25 mouse cellular contexts compared by ENCODE assay signal in genomic region chr11:55919066-55919465, GRCm38 (mm10).
A peak's percentile ranks its signal among the peaks of the same experiment; 100 is the strongest.
DNase-seq lines count a peak whose midpoint lies in the region; ATAC-seq and TF ChIP-seq lines count a peak whose summit lies in the region.
"Had no signal": no experiment of that assay in that cellular context is flagged by ENCODE, and none has a peak within 500 bp of the region (broad histone marks: within the 10 kb centered on the region; RNA-seq: fewer than 3 reads in every experiment).

No protein-coding gene starts in this region.

- H3K9ac ChIP-seq in hindbrain, postnatal 0 days (replicated peaks; ENCODE audit: low read length): no peak overlapping the region
- no peak overlapping the region for H3K9ac ChIP-seq in hindbrain, embryonic 11.5 days (ENCODE audit: low read depth, low read length)
- H3K9ac ChIP-seq in midbrain, embryonic 14.5 days (replicated peaks; ENCODE audit: low read length): no peak overlapping the region
- no peak overlapping the region for H3K9ac ChIP-seq in midbrain, embryonic 13.5 days (replicated peaks)
- H3K9ac ChIP-seq in stomach, postnatal 0 days (ENCODE audit: low read length): no peak overlapping the region
- H3K9ac ChIP-seq: embryonic facial prominence, embryonic 12.5 days; hindbrain, embryonic 12.5 days; limb, embryonic 12.5 days; liver, embryonic 15.5 days; lung, embryonic 15.5 days; midbrain, embryonic 12.5 days had no signal

- DNase-seq in cerebellum, postnatal 36 days: peak; percentile 4 to 5
- DNase-seq in cerebellum, adult 9-11 months: no peak
- peak; percentile 69 for DNase-seq in hindbrain, postnatal 0 days (ENCODE audit: low spot score)
- DNase-seq in hindbrain, embryonic 11.5 days (ENCODE audit: low spot score): no peak
- DNase-seq in midbrain, embryonic 14.5 days: peak; percentile 66
- DNase-seq in NIH3T3 (ENCODE audit: low read depth): peak; percentile 39
- no peak for DNase-seq in stomach, postnatal 0 days (ENCODE audit: low spot score)
- DNase-seq: adrenal gland, adult 2 months; adrenal gland, postnatal 36 days; B cell, adult 2 months; embryo, embryonic 11 days; gastrocnemius, postnatal 10 days; kidney, adult 11 months; layer of hippocampus, adult 9-11 months; lung, postnatal 36 days; right cerebral cortex, adult 18-20 months had no signal

- H3K4me1 ChIP-seq in hindbrain, postnatal 0 days (ENCODE audit: insufficient read depth, low read length): 0 out of 2 replicates have a peak, but pooled peaks cover 5% of the 10 kb centered on the region
- no peaks in the 10 kb centered on the region for H3K4me1 ChIP-seq in hindbrain, embryonic 11.5 days (replicated peaks; ENCODE audit: control insufficient read depth, insufficient read depth, low read length)
- H3K4me1 ChIP-seq in midbrain, embryonic 14.5 days (ENCODE audit: control insufficient read depth, insufficient read depth, low read length): peaks cover 5% of the 10 kb centered on the region; the same call in 1 of the 2 replicates
- no peaks in the 10 kb centered on the region for H3K4me1 ChIP-seq in midbrain, embryonic 13.5 days (replicated peaks)
- H3K4me1 ChIP-seq in stomach, postnatal 0 days (replicated peaks; ENCODE audit: control insufficient read depth, insufficient read depth): no peaks in the 10 kb centered on the region
- H3K4me1 ChIP-seq: embryonic facial prominence, embryonic 12.5 days; hindbrain, embryonic 12.5 days; limb, embryonic 12.5 days; liver, embryonic 15.5 days; lung, embryonic 15.5 days; midbrain, embryonic 12.5 days had no signal

- H3K36me3 ChIP-seq in hindbrain, postnatal 0 days (ENCODE audit: insufficient read depth, low read length): no peaks in the 10 kb centered on the region
- no peaks in the 10 kb centered on the region for H3K36me3 ChIP-seq in hindbrain, embryonic 11.5 days (ENCODE audit: control insufficient read depth, insufficient read depth, low read length)
- H3K36me3 ChIP-seq in midbrain, embryonic 14.5 days (ENCODE audit: control insufficient read depth, insufficient read depth, low read length): no peaks in the 10 kb centered on the region
- no peaks in the 10 kb centered on the region for H3K36me3 ChIP-seq in midbrain, embryonic 13.5 days
- no peaks in the 10 kb centered on the region for H3K36me3 ChIP-seq in stomach, postnatal 0 days (ENCODE audit: control insufficient read depth, insufficient read depth, low read length)
- H3K36me3 ChIP-seq: embryonic facial prominence, embryonic 12.5 days; hindbrain, embryonic 12.5 days; limb, embryonic 12.5 days; liver, embryonic 15.5 days; lung, embryonic 15.5 days; midbrain, embryonic 12.5 days had no signal

- H3K9me3 ChIP-seq in hindbrain, postnatal 0 days (ENCODE audit: low read length): no peaks in the 10 kb centered on the region
- no peaks in the 10 kb centered on the region for H3K9me3 ChIP-seq in hindbrain, embryonic 11.5 days (ENCODE audit: control insufficient read depth, low read length)
- H3K9me3 ChIP-seq in midbrain, embryonic 14.5 days (ENCODE audit: control insufficient read depth, low read length): no peaks in the 10 kb centered on the region
- H3K9me3 ChIP-seq in midbrain, embryonic 13.5 days: no peaks in the 10 kb centered on the region
- H3K9me3 ChIP-seq in stomach, postnatal 0 days (ENCODE audit: control insufficient read depth, low read length): no peaks in the 10 kb centered on the region
- H3K9me3 ChIP-seq: embryonic facial prominence, embryonic 12.5 days; hindbrain, embryonic 12.5 days; limb, embryonic 12.5 days; liver, embryonic 15.5 days; lung, embryonic 15.5 days; midbrain, embryonic 12.5 days had no signal

- TF ChIP-seq CTCF in hindbrain, postnatal 0 days (IDR thresholded peaks at IDR 0.05; ENCODE audit: low read depth): no peak
- no peak for TF ChIP-seq CTCF in stomach, postnatal 0 days (IDR thresholded peaks at IDR 0.05; ENCODE audit: low read depth)

- no peak overlapping the region for H3K27ac ChIP-seq in hindbrain, postnatal 0 days
- no peak overlapping the region for H3K27ac ChIP-seq in hindbrain, embryonic 11.5 days (ENCODE audit: low read depth, low read length)
- no peak overlapping the region for H3K27ac ChIP-seq in midbrain, embryonic 14.5 days (replicated peaks; ENCODE audit: low read depth, low read length)
- H3K27ac ChIP-seq in midbrain, embryonic 13.5 days: no peak overlapping the region
- H3K27ac ChIP-seq in stomach, postnatal 0 days (replicated peaks): no peak overlapping the region
- H3K27ac ChIP-seq: embryonic facial prominence, embryonic 12.5 days; hindbrain, embryonic 12.5 days; limb, embryonic 12.5 days; liver, embryonic 15.5 days; lung, embryonic 15.5 days; midbrain, embryonic 12.5 days had no signal

- no peak for ATAC-seq in hindbrain, postnatal 0 days
- ATAC-seq in hindbrain, embryonic 11.5 days (ENCODE audit: low FRiP score): no peak
- ATAC-seq in midbrain, embryonic 14.5 days (ENCODE audit: low FRiP score, low TSS enrichment): no peak
- ATAC-seq in midbrain, embryonic 13.5 days: no peak
- no peak for ATAC-seq in stomach, postnatal 0 days (ENCODE audit: low FRiP score, low TSS enrichment)
- ATAC-seq: activated CD4-positive, CD25-positive, alpha-beta regulatory T cell, adult 4 months; inflammation-experienced regulatory T-cells, adult 6 months had no signal

- TF ChIP-seq EP300 in stomach, postnatal 0 days (optimal IDR thresholded peaks at IDR 0.05): no peak

- 27% methylated on average over 3 of the region's 3 CpGs for WGBS in hindbrain, postnatal 0 days
- WGBS in hindbrain, embryonic 11.5 days: 88% methylated on average over 3 of the region's 3 CpGs
- WGBS in midbrain, embryonic 14.5 days: 40% methylated on average over 3 of the region's 3 CpGs
- WGBS in midbrain, embryonic 13.5 days: 49% methylated on average over 3 of the region's 3 CpGs
- 73% methylated on average over 3 of the region's 3 CpGs for WGBS in stomach, postnatal 0 days

- no peak overlapping the region for H3K4me2 ChIP-seq in hindbrain, postnatal 0 days (ENCODE audit: low read depth, low read length)
- H3K4me2 ChIP-seq in hindbrain, embryonic 11.5 days (replicated peaks; ENCODE audit: low read depth, low read length): no peak overlapping the region
- no peak overlapping the region for H3K4me2 ChIP-seq in midbrain, embryonic 14.5 days (ENCODE audit: low read length)
- no peak overlapping the region for H3K4me2 ChIP-seq in midbrain, embryonic 13.5 days (replicated peaks)
- H3K4me2 ChIP-seq in stomach, postnatal 0 days (replicated peaks; ENCODE audit: low read depth): no peak overlapping the region
- H3K4me2 ChIP-seq: embryonic facial prominence, embryonic 12.5 days; hindbrain, embryonic 12.5 days; limb, embryonic 12.5 days; liver, embryonic 15.5 days; lung, embryonic 15.5 days; midbrain, embryonic 12.5 days had no signal

- no peaks in the 10 kb centered on the region for H3K27me3 ChIP-seq in hindbrain, postnatal 0 days (ENCODE audit: insufficient read depth, low read length)
- no peaks in the 10 kb centered on the region for H3K27me3 ChIP-seq in hindbrain, embryonic 11.5 days (ENCODE audit: control insufficient read depth, insufficient read depth, low read length)
- H3K27me3 ChIP-seq in midbrain, embryonic 14.5 days (ENCODE audit: control insufficient read depth, insufficient read depth, low read length): no peaks in the 10 kb centered on the region
- H3K27me3 ChIP-seq in midbrain, embryonic 13.5 days: no peaks in the 10 kb centered on the region
- no peaks in the 10 kb centered on the region for H3K27me3 ChIP-seq in stomach, postnatal 0 days (ENCODE audit: control insufficient read depth, insufficient read depth, low read length)
- H3K27me3 ChIP-seq: embryonic facial prominence, embryonic 12.5 days; hindbrain, embryonic 12.5 days; limb, embryonic 12.5 days; liver, embryonic 15.5 days; lung, embryonic 15.5 days; midbrain, embryonic 12.5 days had no signal

- no peak overlapping the region for H3K4me3 ChIP-seq in hindbrain, postnatal 0 days (ENCODE audit: low read length)
- H3K4me3 ChIP-seq in hindbrain, embryonic 11.5 days (ENCODE audit: low read depth, low read length): no peak overlapping the region
- H3K4me3 ChIP-seq in midbrain, embryonic 14.5 days (replicated peaks; ENCODE audit: low read depth, low read length): no peak overlapping the region
- no peak overlapping the region for H3K4me3 ChIP-seq in midbrain, embryonic 13.5 days (replicated peaks)
- no peak overlapping the region for H3K4me3 ChIP-seq in stomach, postnatal 0 days (ENCODE audit: low read depth, low read length)
- H3K4me3 ChIP-seq: embryonic facial prominence, embryonic 12.5 days; hindbrain, embryonic 12.5 days; limb, embryonic 12.5 days; liver, embryonic 15.5 days; lung, embryonic 15.5 days; midbrain, embryonic 12.5 days had no signal

Comparison
In these comparisons a context has a peak if more than half of its experiments do, and no peak if none do; other contexts are left out.
1. DNase-seq: peak in cerebellum, postnatal 36 days (2 of 2), hindbrain, postnatal 0 days (single experiment), midbrain, embryonic 14.5 days (single experiment) and NIH3T3 (single experiment); none in cerebellum, adult 9-11 months (single experiment), hindbrain, embryonic 11.5 days (single experiment) and stomach, postnatal 0 days (single experiment).